Mouse (Mus musculus): ENCODE measurements around the gene Cyfip1. TPM values are rescaled to one million over a fixed set of nuclear protein-coding genes. Genes with fewer than 3 reads are reported as not detected.

The Cyfip1 gene
- polyA plus RNA-seq, 1 experiment, result 47.9 TPM

- no peaks in the 10 kb centered on the region for H3K36me3 ChIP-seq (ENCODE audit: control insufficient read depth, insufficient read depth)
- no peaks in the 10 kb centered on the region for H3K27me3 ChIP-seq (ENCODE audit: control insufficient read depth, insufficient read depth, insufficient read length)
- H3K4me3 ChIP-seq (ENCODE audit: insufficient read depth, poor library complexity, severe bottlenecking), result no peak overlapping the region
- no peaks in the 10 kb centered on the region for H3K79me2 ChIP-seq (ENCODE audit: control insufficient read depth, insufficient read depth)
- TF ChIP-seq USF1 (IDR thresholded peaks at IDR 0.05; ENCODE audit: low read depth), result no peak
- no peak for TF ChIP-seq MAX (IDR thresholded peaks at IDR 0.05)
- no peak for TF ChIP-seq FOSL1 (IDR thresholded peaks at IDR 0.05; ENCODE audit: insufficient read depth, low read length, poor library complexity, severe bottlenecking)
- TF ChIP-seq MYOD1 (IDR thresholded peaks at IDR 0.05; ENCODE audit: control insufficient read depth, insufficient read length, low read depth), result no peak
- H3ac ChIP-seq (ENCODE audit: control insufficient read depth, insufficient read length, low read depth), result no peak overlapping the region
- no peaks in the 10 kb centered on the region for H3K79me3 ChIP-seq (ENCODE audit: low read depth)
Observed at GRCm38 (mm10) chr7:55974429-55974828, 132.9 kb downstream of the Cyfip1 start.

DNA sequence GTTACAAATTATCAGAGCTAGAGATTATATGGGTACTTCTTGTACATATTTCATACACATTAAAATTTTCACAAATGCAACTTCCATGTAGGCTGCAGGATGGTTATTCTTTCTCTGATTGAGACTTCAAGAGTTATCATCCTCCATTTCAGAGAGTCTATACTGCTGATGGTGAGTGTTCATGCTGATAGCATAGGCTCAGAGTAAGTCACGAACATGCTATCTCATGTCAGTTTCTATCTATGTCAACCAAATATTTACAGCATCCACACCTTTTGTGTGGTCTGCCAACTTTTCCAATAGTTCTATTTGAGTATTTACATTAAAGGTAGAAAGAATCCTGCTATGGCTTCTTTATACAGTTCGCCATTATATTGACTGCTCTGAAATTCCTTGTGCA lies 140.0 kb downstream of the Cyfip1 start:
- Histone ChIP-seq H3K79me3 (ENCODE audit: low read depth) (no peaks in the 10 kb centered on the region), H3ac (ENCODE audit: control insufficient read depth, insufficient read length, low read depth) (no peak overlapping the region), H3K27me3 (ENCODE audit: control insufficient read depth, insufficient read depth, insufficient read length) (no peaks in the 10 kb centered on the region), H3K79me2 (ENCODE audit: control insufficient read depth, insufficient read depth) (no peaks in the 10 kb centered on the region), H3K36me3 (ENCODE audit: control insufficient read depth, insufficient read depth) (no peaks in the 10 kb centered on the region), H3K4me3 (ENCODE audit: insufficient read depth, poor library complexity, severe bottlenecking) (no peak overlapping the region)
- TF ChIP-seq MYOD1 (IDR thresholded peaks at IDR 0.05; ENCODE audit: control insufficient read depth, insufficient read length, low read depth) (no peak), MYOG (IDR thresholded peaks at IDR 0.05; ENCODE audit: control insufficient read depth, extremely low read depth, insufficient read length) (no peak), CEBPB (IDR thresholded peaks at IDR 0.05; ENCODE audit: low read depth) (no peak), MAX (IDR thresholded peaks at IDR 0.05) (no peak), CTCF (IDR thresholded peaks at IDR 0.05; ENCODE audit: control insufficient read depth, insufficient read depth, insufficient read length) (no peak), USF1 (IDR thresholded peaks at IDR 0.05; ENCODE audit: low read depth) (no peak), FOSL1 (IDR thresholded peaks at IDR 0.05; ENCODE audit: insufficient read depth, low read length, poor library complexity, severe bottlenecking) (no peak)

Other genes with a start within 250 kb of the Cyfip1 start
- gene Siglech, start 73.6 kb upstream of the Cyfip1 start, polyA plus RNA-seq (2012; fragmentation: generic; extraction: Trizol), result not detected
- gene Tubgcp5, start 47.6 kb upstream of the Cyfip1 start, polyA plus RNA-seq (2012; fragmentation: generic; extraction: Trizol), result 3.6 TPM
- gene Nipa2, start 120.7 kb downstream of the Cyfip1 start, polyA plus RNA-seq (2012; fragmentation: generic; extraction: Trizol), result 17.2 TPM
- 3.9 TPM for gene Nipa1, start 178.2 kb downstream of the Cyfip1 start, polyA plus RNA-seq (2012; fragmentation: generic; extraction: Trizol)
- 8.8 TPM for gene Herc2, start 208.5 kb downstream of the Cyfip1 start, polyA plus RNA-seq (2012; fragmentation: generic; extraction: Trizol)

Data from C2C12 (cell line).